Mouse (Mus musculus): Measurements from ENCODE around the gene Rnase4.

- TF ChIP-seq POLR2A (IDR thresholded peaks at IDR 0.05; ENCODE audit: low read depth, low read length), result no peak
- TF ChIP-seq CTCF (conservative IDR thresholded peaks at IDR 0.05; ENCODE audit: insufficient read depth, insufficient read length, low read depth, low read length), result no peak
Measured at GRCm38 (mm10) chr14:51090921-51091900, at the start of gene Rnase4, which contains the start of gene Ang.
